Mouse (Mus musculus) monocyte, adult 5-6 weeks (primary cell): Measurements from ENCODE around the gene Hoxd11. TPM values are rescaled to one million over a fixed set of nuclear protein-coding genes. Genes with fewer than 3 reads are reported as not detected.

Experiments used
- ATAC-seq: fragments of 153-309, 156-312 bp; replicated peaks from 2 replicates; pipeline ENCODE4 v1.8.0; 2017; ENCODE audit warnings: mild to moderate bottlenecking; ENCODE audit not compliant: low TSS enrichment, insufficient number of reproducible peaks, severe bottlenecking, poor library complexity, low FRiP score
- total RNA-seq: library from RNA; stranded (forward); fragments of 200-1000, 200-491, 200-594 nt; gene quantifications from 3 replicates; pipeline ENCODE4 v1.2.3, GENCODE M21; 2017

The Hoxd11 gene
- total RNA-seq, 1 experiment from 2014 or later = not detected

DNA sequence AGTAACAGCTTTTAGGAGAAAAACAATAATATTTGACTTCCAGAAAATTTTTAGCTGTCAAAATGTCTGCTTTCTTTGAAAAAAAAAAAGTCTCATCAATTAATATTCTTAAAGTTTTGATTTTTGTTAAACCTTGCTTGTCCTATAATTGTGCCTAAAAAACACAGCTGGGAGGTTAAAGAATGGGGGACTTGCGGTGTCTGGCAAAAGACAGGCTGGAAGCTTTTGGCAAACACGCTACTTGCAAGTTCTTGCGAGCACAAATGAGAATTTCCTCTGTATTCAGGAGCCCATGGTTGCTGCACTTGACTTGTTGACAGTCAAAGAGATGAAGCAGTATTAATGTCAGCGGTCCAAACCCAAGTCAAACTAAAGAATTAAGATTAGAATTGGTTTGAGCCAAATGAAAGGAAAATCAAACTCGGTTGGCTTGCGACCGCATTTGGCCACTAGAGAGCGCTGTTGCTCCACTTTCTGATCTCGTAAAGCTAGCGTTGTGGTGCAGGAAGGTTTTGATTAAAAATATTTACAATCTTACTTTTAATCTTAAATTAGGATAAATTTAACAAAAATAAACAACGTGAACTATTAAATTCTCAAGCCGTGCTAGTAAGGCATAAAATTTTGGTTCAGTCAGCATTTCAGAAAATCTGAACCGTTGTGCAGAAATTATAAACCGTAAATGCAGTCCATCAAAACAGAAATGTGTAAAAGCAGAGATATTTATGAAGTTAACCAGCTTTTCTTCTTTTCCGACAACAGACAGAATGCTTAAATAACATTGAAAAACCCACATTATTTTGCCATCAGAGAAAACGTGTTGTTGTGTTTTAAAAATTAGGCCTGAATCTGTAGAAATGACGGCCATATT, 22.8 kb downstream of the Hoxd11 start:
- no peak for ATAC-seq

- no peak for ATAC-seq
Measured at GRCm38 (mm10) chr2:74702820-74703219, 23.5 kb downstream of the Hoxd11 start.

GRCm38 (mm10) chr2:74703317-74703716, 24.0 kb downstream of the Hoxd11 start:
- no peak for ATAC-seq

- no peak for ATAC-seq
Measured at GRCm38 (mm10) chr2:74703720-74704392, 24.5 kb downstream of the Hoxd11 start.

GRCm38 (mm10) chr2:74704393-74704998, 25.1 kb downstream of the Hoxd11 start, which contains the start of gene Hoxd8:
Gene Hoxd8, plus strand, starts transcription at chr2:74704615.
- ATAC-seq = no peak

GRCm38 (mm10) chr2:74704999-74705466, 25.7 kb downstream of the Hoxd11 start:
- no peak for ATAC-seq

DNA sequence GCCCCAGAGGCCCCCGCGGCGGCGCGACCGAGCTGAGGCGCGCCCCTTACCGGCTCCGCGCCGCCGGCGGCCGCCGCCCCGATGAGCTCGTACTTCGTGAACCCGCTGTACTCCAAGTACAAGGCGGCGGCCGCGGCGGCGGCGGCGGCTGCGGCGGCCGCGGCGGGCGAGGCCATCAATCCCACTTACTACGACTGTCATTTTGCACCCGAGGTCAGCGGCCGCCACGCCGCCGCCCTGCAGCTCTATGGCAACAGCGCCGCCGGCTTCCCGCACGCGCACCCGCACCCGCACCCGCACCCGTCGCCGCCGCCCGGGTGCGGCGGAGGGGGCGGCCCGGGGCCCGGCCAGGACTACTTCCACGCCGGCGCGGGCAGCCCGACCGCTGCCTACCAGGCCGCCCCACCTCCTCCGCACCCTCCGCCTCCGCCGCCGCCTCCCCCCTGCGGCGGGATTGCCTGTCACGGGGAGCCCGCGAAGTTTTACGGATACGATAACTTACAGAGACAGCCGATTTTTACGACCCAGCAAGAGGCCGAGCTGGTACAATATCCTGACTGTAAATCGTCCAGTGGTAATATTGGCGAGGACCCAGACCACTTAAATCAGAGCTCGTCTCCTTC, 26.2 kb downstream of the Hoxd11 start:
- no peak for ATAC-seq

GRCm38 (mm10) chr2:74706393-74706960, 27.1 kb downstream of the Hoxd11 start:
- no peak for ATAC-seq

- no peak for ATAC-seq
Measured at GRCm38 (mm10) chr2:74707599-74707998, 28.2 kb downstream of the Hoxd11 start.

DNA sequence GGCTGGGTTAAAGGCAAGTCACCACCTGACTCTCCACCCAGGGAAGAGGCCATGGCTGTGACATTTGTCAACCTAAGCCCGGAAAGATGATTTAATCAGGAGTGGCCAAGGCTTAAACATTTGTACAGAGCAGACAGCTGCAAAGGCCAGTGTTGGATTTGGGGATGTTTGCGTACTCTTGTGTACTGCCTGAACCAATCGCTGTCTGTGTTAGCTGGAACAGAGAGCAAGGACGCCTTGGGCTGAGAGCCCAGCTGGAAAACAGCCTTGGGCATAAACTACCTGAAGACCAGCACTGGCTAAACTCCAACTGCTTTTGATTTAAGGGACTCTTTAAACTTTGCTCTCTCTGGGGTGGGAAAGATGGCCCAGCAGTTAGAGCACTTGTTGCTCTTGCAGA, 29.3 kb downstream of the Hoxd11 start:
- ATAC-seq = no peak

- ATAC-seq = no peak
Measured at GRCm38 (mm10) chr2:74709465-74710419, 30.4 kb downstream of the Hoxd11 start.

DNA sequence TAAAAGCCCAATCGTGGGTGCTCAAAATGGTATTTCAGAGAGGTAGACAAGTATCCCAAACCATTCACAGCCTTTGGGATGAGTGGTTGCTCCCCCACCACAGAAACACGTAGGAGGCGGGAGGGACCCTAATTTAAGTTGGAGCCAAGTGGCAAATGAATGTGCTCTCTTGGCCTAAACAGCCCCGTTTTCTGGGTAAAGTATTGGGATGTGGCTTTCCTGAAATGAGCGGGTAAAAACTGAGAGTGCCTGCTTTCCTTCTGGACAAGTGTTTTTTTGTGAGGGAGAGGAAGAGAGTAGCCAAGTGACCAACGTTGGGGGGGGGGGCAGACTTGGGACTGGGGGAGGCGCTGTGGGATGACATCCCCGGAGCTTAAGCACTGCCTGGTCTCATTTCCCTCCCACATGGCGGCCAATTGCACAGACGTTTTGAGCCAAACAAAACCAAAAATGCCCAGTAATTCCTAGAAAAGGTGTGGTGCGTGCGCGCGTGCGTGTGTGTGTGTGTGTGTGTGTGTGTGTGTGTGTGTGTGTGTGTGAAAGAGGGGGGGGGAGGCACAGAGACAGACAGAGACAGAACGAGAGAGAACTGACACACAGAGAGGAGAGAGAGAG, 31.7 kb downstream of the Hoxd11 start:
- ATAC-seq = no peak

DNA sequence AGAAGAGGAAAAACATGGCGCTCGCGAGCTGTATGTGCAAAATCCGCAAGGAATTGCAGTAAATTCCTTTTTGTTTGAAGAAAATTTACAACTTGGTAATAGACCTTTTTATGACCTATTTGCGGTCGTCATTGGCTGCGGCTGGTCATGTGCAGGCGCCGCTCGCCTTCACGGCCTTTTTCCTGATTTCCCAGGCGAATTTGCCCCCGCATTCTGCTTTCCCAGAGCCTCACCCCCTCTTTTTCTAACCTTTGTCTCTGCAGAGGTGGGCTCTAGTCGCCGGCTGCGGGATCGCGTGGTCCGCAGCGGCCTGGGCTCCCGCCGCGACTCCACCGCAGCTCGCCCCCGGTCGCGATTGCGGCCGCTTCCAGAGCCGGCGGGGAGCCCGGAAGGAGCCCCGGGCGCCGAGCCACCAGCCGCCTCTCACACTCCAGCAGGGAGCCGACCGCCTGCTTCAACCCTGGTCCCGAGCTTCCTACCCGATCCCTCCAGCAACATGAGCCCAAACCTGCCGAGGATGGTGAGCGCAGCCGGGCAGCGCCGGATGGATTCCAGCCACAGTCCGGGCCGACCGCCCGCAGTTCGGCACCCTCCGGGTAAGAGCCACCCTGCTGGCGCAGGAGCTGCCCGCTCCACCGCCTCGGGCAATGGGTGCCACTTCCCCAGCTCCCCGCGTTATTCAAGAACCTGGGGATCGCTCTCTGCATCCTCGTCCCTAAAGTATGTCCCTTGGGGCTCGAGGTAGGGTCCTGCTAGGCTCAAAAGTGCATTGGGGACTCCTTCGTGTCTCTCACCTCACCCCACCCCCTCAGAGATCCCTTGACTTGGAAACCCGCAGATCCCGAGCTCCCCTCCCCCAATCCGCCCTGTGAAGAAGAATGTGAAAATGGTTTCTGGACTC, 32.6 kb downstream of the Hoxd11 start, which contains the start of the genes Hoxd3 and Hoxd4:
Gene Hoxd3, plus strand, starts transcription at position 207 of the 901 bp plus-strand sequence.
Gene Hoxd4, plus strand, starts transcription at position 209 of the 901 bp plus-strand sequence.
- ATAC-seq = no peak

DNA sequence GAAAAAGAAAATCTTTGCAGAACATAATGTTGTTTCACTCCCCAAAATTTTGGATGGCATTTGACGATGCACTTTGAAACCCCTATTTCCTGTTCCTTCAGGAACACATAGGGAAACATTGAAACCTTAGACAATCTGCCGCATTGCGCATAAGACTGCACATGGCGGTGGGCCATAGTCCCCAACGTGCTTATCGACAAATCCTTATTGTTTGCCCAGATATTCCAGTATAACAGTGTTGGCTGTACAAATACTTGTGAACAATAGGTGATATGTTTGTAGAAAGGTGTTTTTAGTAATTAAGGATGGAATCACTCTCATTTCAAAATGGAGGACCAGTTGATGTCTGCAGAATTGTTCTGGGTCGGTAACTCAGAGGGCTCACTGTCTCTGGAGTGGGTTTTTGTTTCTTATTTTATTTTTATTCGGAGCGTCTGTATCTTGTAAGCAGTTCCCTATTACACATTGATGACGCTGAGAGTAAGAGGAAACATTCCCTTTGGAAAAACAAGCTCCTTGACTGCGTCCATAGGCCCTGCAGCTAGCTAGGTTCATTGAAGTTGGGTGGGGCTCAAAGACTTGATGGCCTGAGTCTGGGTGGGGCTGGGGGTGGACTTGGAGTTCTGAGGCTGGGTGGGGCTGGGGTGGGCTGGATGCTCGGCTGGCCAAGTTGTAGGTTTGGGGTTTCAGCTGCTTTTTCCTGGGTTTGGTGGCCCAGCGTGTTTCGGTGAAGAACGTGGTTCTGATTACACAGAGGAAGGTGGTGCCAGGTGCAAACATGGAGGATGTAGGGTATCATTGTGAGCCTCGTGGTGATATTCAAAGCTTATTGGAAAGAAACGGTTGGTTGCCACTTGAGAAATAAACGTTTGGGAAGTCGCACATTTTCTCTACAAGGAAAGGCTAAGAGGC, 34.1 kb downstream of the Hoxd11 start:
- ATAC-seq = no peak

GRCm38 (mm10) chr2:74714156-74714789, 34.9 kb downstream of the Hoxd11 start:
- ATAC-seq = no peak
